Comparison of ENCODE assay signal across 8 mouse cellular contexts in the genomic region with DNA sequence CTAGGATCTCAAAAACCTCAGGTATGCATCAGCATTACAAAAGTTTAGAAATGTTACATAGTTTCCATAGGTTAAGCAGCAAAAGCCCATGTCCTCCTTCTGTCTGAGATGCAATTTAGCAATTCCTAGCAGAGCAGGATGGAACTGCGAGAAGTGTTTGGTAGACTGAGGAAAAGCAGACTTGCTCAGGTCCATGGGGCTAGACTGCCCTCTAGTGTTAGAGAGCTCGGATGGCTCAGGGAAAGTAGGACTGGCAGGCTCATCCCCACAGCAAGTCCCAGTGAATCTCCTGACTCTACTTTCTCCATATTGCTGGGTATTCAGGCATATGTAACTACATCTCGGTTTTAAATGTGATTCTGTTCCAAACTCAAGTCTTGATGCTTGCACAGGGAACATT. TPM values are rescaled to one million over a fixed set of nuclear protein-coding genes. Genes with fewer than 3 reads are reported as not detected.
DNase-seq lines count a peak whose midpoint lies in the region; ATAC-seq lines count a peak whose summit lies in the region.

No protein-coding gene starts in this region.

- 4% methylated on average over 3 of the region's 3 CpGs for WGBS in liver, embryonic 15.5 days (ENCODE audit: insufficient replicate concordance)
- WGBS in neural tube, embryonic 15.5 days = 6% methylated on average over 3 of the region's 3 CpGs

- no peak overlapping the region for H3K4me2 ChIP-seq in liver, embryonic 15.5 days
- no peak overlapping the region for H3K4me2 ChIP-seq in neural tube, embryonic 15.5 days

- H3K9me3 ChIP-seq in liver, embryonic 15.5 days (replicated peaks) = no peaks in the 10 kb centered on the region
- H3K9me3 ChIP-seq in neural tube, embryonic 15.5 days (replicated peaks) = no peaks in the 10 kb centered on the region

- H3K27ac ChIP-seq in liver, embryonic 15.5 days (replicated peaks) = no peak overlapping the region
- no peak overlapping the region for H3K27ac ChIP-seq in neural tube, embryonic 15.5 days (replicated peaks)

- H3K4me3 ChIP-seq in liver, embryonic 15.5 days (replicated peaks) = no peak overlapping the region
- H3K4me3 ChIP-seq in neural tube, embryonic 15.5 days (replicated peaks) = no peak overlapping the region

- DNase-seq in CD4-positive helper T cell, adult 2 months (ENCODE audit: low read depth, low spot score) = peak; percentile 58
- peak; percentile 68 for DNase-seq in R1 (ENCODE audit: low read depth, low spot score)
- peak; percentile 62 to 77 for DNase-seq in cerebellum, postnatal 25 days
- DNase-seq in kidney, postnatal 14 days = peak; percentile 60
- DNase-seq in thymus, postnatal 4 days = peak; percentile 68

- H3K9ac ChIP-seq in liver, embryonic 15.5 days = no peak overlapping the region
- H3K9ac ChIP-seq in neural tube, embryonic 15.5 days (replicated peaks) = no peak overlapping the region

- no peaks in the 10 kb centered on the region for H3K36me3 ChIP-seq in liver, embryonic 15.5 days (replicated peaks)
- H3K36me3 ChIP-seq in neural tube, embryonic 15.5 days = no peaks in the 10 kb centered on the region

- H3K4me1 ChIP-seq in liver, embryonic 15.5 days (replicated peaks) = peaks cover 13% of the 10 kb centered on the region
- H3K4me1 ChIP-seq in neural tube, embryonic 15.5 days = no peaks in the 10 kb centered on the region

- peaks cover 6% of the 10 kb centered on the region; the same call in 1 of the 2 replicates for H3K27me3 ChIP-seq in liver, embryonic 15.5 days
- H3K27me3 ChIP-seq in neural tube, embryonic 15.5 days (replicated peaks) = no peaks in the 10 kb centered on the region

- peak; percentile 52 for ATAC-seq in granulocyte monocyte progenitor cell, adult 5-6 weeks (replicated peaks; ENCODE audit: poor library complexity, severe bottlenecking)
- peak; percentile 38; the same call in 1 of the 2 replicates for ATAC-seq in liver, embryonic 15.5 days (ENCODE audit: insufficient read depth)
- ATAC-seq in neural tube, embryonic 15.5 days (ENCODE audit: low FRiP score) = peak; percentile 84

RNA-seq across cellular contexts. Expression of a gene that starts 31.3 kb away (rescaled TPM):
- 3.7 and 7.9 TPM in 2 replicates for total RNA-seq in granulocyte monocyte progenitor cell, adult 5-6 weeks (2014; fragmentation: Nextera tagmentation)
- 0.15 and 7.4 TPM in 2 replicates for total RNA-seq in granulocyte monocyte progenitor cell, adult 5-6 weeks (2017)
- polyA plus RNA-seq in liver, embryonic 15.5 days (2015; fragmentation: Nextera tagmentation; extraction: Ambion mirVana) = 34.9 and 36.7 TPM in 2 replicates
- polyA plus RNA-seq in neural tube, embryonic 15.5 days (2015; fragmentation: Nextera tagmentation; extraction: Ambion mirVana) = 94.7 and 103 TPM in 2 replicates

RNA-seq across cellular contexts. Expression of a gene that starts 43.4 kb away (rescaled TPM):
- total RNA-seq in granulocyte monocyte progenitor cell, adult 5-6 weeks (2014; fragmentation: Nextera tagmentation) = 34.7 and 35.8 TPM in 2 replicates
- 34.4 and 36.8 TPM in 2 replicates for total RNA-seq in granulocyte monocyte progenitor cell, adult 5-6 weeks (2017)
- polyA plus RNA-seq in liver, embryonic 15.5 days (2015; fragmentation: Nextera tagmentation; extraction: Ambion mirVana) = 29.0 and 33.1 TPM in 2 replicates
- polyA plus RNA-seq in neural tube, embryonic 15.5 days (2015; fragmentation: Nextera tagmentation; extraction: Ambion mirVana) = 43.0 and 49.1 TPM in 2 replicates
